Mouse (Mus musculus) intestine, embryonic 16.5 days (tissue): ENCODE data around the gene Car11. TPM values are rescaled to one million over a fixed set of nuclear protein-coding genes. Genes with fewer than 3 reads are reported as not detected.

Experiments used
- ATAC-seq: fragments of 200-750 bp; cut with Nextera tagmentation; 2 replicates; pipeline ENCODE4 v1.8.0; 2017; ENCODE audit warnings: moderate TSS enrichment, moderate library complexity
- H3K27ac ChIP-seq: fragments of 300-500 bp; sonication (generic); 2 replicates; pipeline ENCODE4 v1.5.1; 2014; ENCODE audit warnings: mild to moderate bottlenecking, low read length
- H3K27me3 ChIP-seq: fragments of 300-500 bp; sonication (generic); replicated peaks from 2 replicates; pipeline ENCODE4 v1.6.1; 2014; ENCODE audit warnings: low read length, control low read depth, mixed read lengths; ENCODE audit not compliant: control insufficient read depth, insufficient read depth
- H3K36me3 ChIP-seq: fragments of 300-500 bp; sonication (generic); 2 replicates; pipeline ENCODE4 v1.6.1; 2014; ENCODE audit warnings: low read length, control low read depth; ENCODE audit not compliant: control insufficient read depth, insufficient read depth
- H3K4me1 ChIP-seq: fragments of 300-500 bp; sonication (generic); 2 replicates; pipeline ENCODE4 v1.6.1; 2014; ENCODE audit warnings: low read length, control low read depth, mixed read lengths; ENCODE audit not compliant: control insufficient read depth, insufficient read depth
- H3K4me2 ChIP-seq: fragments of 300-500 bp; sonication (generic); 2 replicates; pipeline ENCODE4 v1.6.1; 2014; ENCODE audit warnings: low read depth, low read length, control low read depth
- H3K4me3 ChIP-seq: fragments of 300-500 bp; sonication (generic); 2 replicates; pipeline ENCODE4 v1.5.1; 2014; ENCODE audit warnings: mild to moderate bottlenecking, low read length
- H3K9ac ChIP-seq: fragments of 300-500 bp; sonication (generic); 2 replicates; pipeline ENCODE4 v1.6.1; 2014; ENCODE audit warnings: low read depth, low read length
- H3K9me3 ChIP-seq: fragments of 300-500 bp; sonication (generic); 2 replicates; pipeline ENCODE4 v1.6.1; 2016; ENCODE audit warnings: low read length, control low read depth; ENCODE audit not compliant: control insufficient read depth
- WGBS: fragments of 180-500 bp; shearing (Covaris S2); extraction: QIAGEN DNeasy Blood & Tissue Kit; methylation state at CpG from one replicate; pipeline ENCODE4 v1.1.7; 2014; 5-methylcytosine and 5-hydroxymethylcytosine counted together
- polyA plus RNA-seq: library from polyadenylated mRNA; unstranded; fragments of >200 nt; fragmentation: Nextera tagmentation; extraction: Ambion mirVana; gene quantifications from 2 replicates; pipeline ENCODE4 v1.2.1, GENCODE M21; 2015

The Car11 gene
- polyA plus RNA-seq, 1 experiment from 2014 or later: 5.3 TPM

DNA sequence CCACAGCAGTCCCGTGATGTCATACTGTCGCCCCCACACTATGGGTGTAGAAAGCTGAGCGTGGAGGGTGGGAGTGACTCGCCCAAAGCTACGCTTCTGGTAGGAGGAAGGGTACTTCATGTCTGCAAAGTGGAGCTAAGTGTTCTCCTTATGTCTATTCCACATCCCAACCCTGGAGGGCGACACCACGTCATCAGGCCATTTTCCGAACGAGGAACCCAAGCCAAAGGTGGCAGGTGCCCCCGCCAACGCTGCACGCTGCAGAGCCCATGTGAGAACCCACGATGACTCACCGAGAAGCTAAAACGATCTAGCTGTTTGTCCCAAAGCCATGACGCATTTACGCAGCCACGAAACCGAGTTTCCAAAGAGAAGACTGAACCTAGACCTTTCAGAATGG, 42.7 kb downstream of the Car11 start:
- 33% methylated on average over 19 of the region's 19 CpGs for WGBS

DNA sequence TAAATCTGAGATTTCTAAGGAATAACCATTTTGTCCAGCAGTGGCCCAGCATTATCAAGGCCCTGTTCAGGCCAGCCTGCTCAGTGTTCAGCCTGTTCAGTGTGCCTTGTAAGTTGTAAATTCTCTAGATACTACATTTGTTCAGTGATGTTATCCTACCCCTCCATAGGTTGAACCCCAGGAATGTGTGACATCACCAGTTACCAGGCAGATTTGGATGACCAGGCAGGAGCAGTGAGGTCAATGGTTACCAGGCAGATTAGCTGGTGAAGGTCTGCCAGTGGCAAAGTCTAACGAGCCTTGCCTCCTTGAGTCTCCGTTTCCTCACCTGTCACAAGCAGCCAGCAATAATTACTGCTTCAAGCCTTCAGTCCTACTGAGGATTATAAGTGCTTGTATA, 44.7 kb downstream of the Car11 start:
- peak; percentile 75 for ATAC-seq

More for the DNA sequence above, 42.7 kb downstream of the Car11 start:
- no peak for ATAC-seq
- Histone ChIP-seq H3K9me3 (no peaks in the 10 kb centered on the region; the same call in 1 of the 2 replicates), H3K27ac (no peak overlapping the region), H3K36me3 (no peaks in the 10 kb centered on the region), H3K4me3 (peak overlapping the region; percentile 33), H3K27me3 (no peaks in the 10 kb centered on the region), H3K4me1 (0 out of 2 replicates have a peak, but pooled peaks cover 3% of the 10 kb centered on the region), H3K9ac (peak overlapping the region; percentile 40), H3K4me2 (peak overlapping the region; percentile 46)

DNA sequence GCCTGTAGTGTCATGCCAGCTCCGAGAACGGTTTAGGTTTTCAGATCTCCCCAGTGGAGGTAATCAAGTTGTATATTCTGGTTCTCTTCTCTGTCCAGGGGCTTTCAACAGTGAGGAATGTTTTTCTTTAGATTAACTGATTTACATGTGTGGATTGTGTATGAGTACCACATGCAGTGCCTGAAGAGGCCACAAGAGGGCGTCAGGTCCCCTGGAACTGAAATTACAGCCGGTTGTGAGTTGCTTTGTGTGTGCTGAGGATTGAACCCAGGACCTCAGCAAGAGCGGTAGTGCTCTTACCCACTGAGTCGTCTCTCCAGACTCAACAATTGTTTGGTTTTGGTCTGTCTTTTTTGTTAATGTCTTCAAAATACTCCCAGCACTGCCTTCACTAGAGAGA, 46.9 kb downstream of the Car11 start:
- ATAC-seq: no peak
- Histone ChIP-seq H3K27me3 (no peaks in the 10 kb centered on the region), H3K4me2 (no peak overlapping the region), H3K4me1 (peaks cover 15% of the 10 kb centered on the region), H3K36me3 (no peaks in the 10 kb centered on the region), H3K4me3 (no peak overlapping the region), H3K9me3 (no peaks in the 10 kb centered on the region; the same call in 1 of the 2 replicates), H3K9ac (no peak overlapping the region), H3K27ac (no peak overlapping the region)
- 66% methylated on average over 6 of the region's 6 CpGs for WGBS

More for the DNA sequence above, 44.7 kb downstream of the Car11 start:
- peaks cover 5% of the 10 kb centered on the region; the same call in 1 of the 2 replicates for H3K4me1 ChIP-seq
- no peak overlapping the region; the same call in 1 of the 2 replicates for H3K9ac ChIP-seq
- no peak overlapping the region for H3K4me3 ChIP-seq
- WGBS: 34% methylated on average over 2 of the region's 2 CpGs
- no peaks in the 10 kb centered on the region for H3K36me3 ChIP-seq
- no peaks in the 10 kb centered on the region; the same call in 1 of the 2 replicates for H3K9me3 ChIP-seq
- no peak overlapping the region for H3K4me2 ChIP-seq
- H3K27ac ChIP-seq: no peak overlapping the region
- no peaks in the 10 kb centered on the region for H3K27me3 ChIP-seq

- no peak overlapping the region for H3K9ac ChIP-seq
- H3K36me3 ChIP-seq: no peaks in the 10 kb centered on the region
- peaks cover 12% of the 10 kb centered on the region for H3K4me1 ChIP-seq
- no peaks in the 10 kb centered on the region; the same call in 1 of the 2 replicates for H3K9me3 ChIP-seq
- H3K27ac ChIP-seq: no peak overlapping the region
- H3K4me3 ChIP-seq: no peak overlapping the region
- WGBS: 92% methylated on average over 5 of the region's 5 CpGs
- H3K4me2 ChIP-seq: no peak overlapping the region
- no peaks in the 10 kb centered on the region for H3K27me3 ChIP-seq
- ATAC-seq: no peak
These were observed 47.8 kb downstream of the Car11 start for GRCm38 (mm10) chr7:45747450-45747849.

- Histone ChIP-seq H3K36me3 (no peaks in the 10 kb centered on the region), H3K4me1 (peaks cover 12% of the 10 kb centered on the region), H3K4me3 (no peak overlapping the region), H3K4me2 (no peak overlapping the region), H3K9me3 (no peaks in the 10 kb centered on the region; the same call in 1 of the 2 replicates), H3K27ac (no peak overlapping the region), H3K9ac (no peak overlapping the region), H3K27me3 (no peaks in the 10 kb centered on the region)
- no peak for ATAC-seq
- 65% methylated on average over 7 of the region's 7 CpGs for WGBS
These were observed 48.5 kb downstream of the Car11 start for GRCm38 (mm10) chr7:45748110-45748509.

- Histone ChIP-seq H3K4me1 (peaks cover 12% of the 10 kb centered on the region), H3K4me2 (no peak overlapping the region), H3K4me3 (no peak overlapping the region), H3K36me3 (no peaks in the 10 kb centered on the region), H3K9ac (no peak overlapping the region), H3K9me3 (no peaks in the 10 kb centered on the region; the same call in 1 of the 2 replicates), H3K27ac (no peak overlapping the region), H3K27me3 (no peaks in the 10 kb centered on the region)
- WGBS: 37% methylated on average over 10 of the region's 10 CpGs
- ATAC-seq: peak; percentile 39
These were observed 49.8 kb downstream of the Car11 start for GRCm38 (mm10) chr7:45749401-45749800.

DNA sequence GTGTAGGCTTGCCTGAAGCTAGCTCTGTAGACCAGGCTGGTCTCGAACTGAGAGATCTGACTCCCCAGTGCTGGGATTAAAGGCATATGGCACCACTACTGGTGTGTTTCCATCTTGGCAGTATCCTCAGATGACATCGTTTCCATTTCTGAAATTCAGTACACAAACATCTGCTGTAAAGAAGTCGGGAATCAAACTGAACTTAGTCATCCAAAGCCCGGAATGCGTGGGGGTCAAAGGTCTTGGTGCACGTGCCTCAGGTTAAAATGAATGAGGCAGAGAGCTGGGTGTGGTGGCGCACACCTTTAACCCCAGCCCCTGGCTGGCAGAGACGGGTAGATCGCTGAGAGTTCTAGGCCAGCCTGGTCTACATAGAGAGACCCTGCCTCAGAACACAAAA, 50.5 kb downstream of the Car11 start:
- 51% methylated on average over 9 of the region's 9 CpGs for WGBS
- peaks cover 12% of the 10 kb centered on the region for H3K4me1 ChIP-seq
- H3K27me3 ChIP-seq: no peaks in the 10 kb centered on the region
- H3K4me2 ChIP-seq: no peak overlapping the region
- ATAC-seq: peak; percentile 23; the same call in 1 of the 2 replicates
- no peak overlapping the region for H3K27ac ChIP-seq
- H3K4me3 ChIP-seq: no peak overlapping the region
- no peaks in the 10 kb centered on the region for H3K36me3 ChIP-seq
- H3K9ac ChIP-seq: no peak overlapping the region
- H3K9me3 ChIP-seq: no peaks in the 10 kb centered on the region; the same call in 1 of the 2 replicates

Other genes with a start within 250 kb of the Car11 start
- gene Ftl1, start 240.0 kb upstream of the Car11 start, polyA plus RNA-seq: 7,117 and 7,555 TPM in 2 replicates
- 178 and 185 TPM in 2 replicates for gene Bax, start 232.9 kb upstream of the Car11 start, polyA plus RNA-seq
- 0.78 and 0.93 TPM in 2 replicates for gene Tulp2, start 218.0 kb upstream of the Car11 start, polyA plus RNA-seq
- gene Gm45808, start 213.0 kb upstream of the Car11 start, polyA plus RNA-seq: not detected in 2 replicates
- gene Dhdh, start 211.0 kb upstream of the Car11 start, polyA plus RNA-seq: 1.9 and 2.2 TPM in 2 replicates
- 251 and 266 TPM in 2 replicates for gene Nucb1, start 189.4 kb upstream of the Car11 start, polyA plus RNA-seq
- gene Ppp1r15a, start 173.6 kb upstream of the Car11 start, polyA plus RNA-seq: 17.3 and 19.1 TPM in 2 replicates
- 1.4 and 1.6 TPM in 2 replicates for gene Plekha4, start 173.5 kb upstream of the Car11 start, polyA plus RNA-seq
- 2.9 and 3.3 TPM in 2 replicates for gene Hsd17b14, start 144.9 kb upstream of the Car11 start, polyA plus RNA-seq
- gene Bcat2, start 129.7 kb upstream of the Car11 start, polyA plus RNA-seq: 59.9 and 65.4 TPM in 2 replicates
- 0.23 TPM in 1 of 2 replicates, not detected in the other for gene Fgf21, start 84.4 kb upstream of the Car11 start, polyA plus RNA-seq
- 0.48 and 0.61 TPM in 2 replicates for gene Fut1, start 82.6 kb upstream of the Car11 start, polyA plus RNA-seq
- 0.07 and 0.15 TPM in 2 replicates for gene Izumo1, start 78.0 kb upstream of the Car11 start, polyA plus RNA-seq
- gene Rasip1, start 72.4 kb upstream of the Car11 start, polyA plus RNA-seq: 3.4 and 4.4 TPM in 2 replicates
- gene Mamstr, start 59.9 kb upstream of the Car11 start, polyA plus RNA-seq: 5.0 and 6.3 TPM in 2 replicates
- 18.4 and 21.7 TPM in 2 replicates for gene Fut2, start 33.4 kb upstream of the Car11 start, polyA plus RNA-seq
- 0.34 and 0.53 TPM in 2 replicates for gene Ntn5, start 15.8 kb upstream of the Car11 start, polyA plus RNA-seq
- 1.9 and 2.7 TPM in 2 replicates for gene Sec1, start 5.4 kb upstream of the Car11 start, polyA plus RNA-seq
- gene Dbp, start 5.2 kb downstream of the Car11 start, polyA plus RNA-seq: 2.3 and 3.2 TPM in 2 replicates
- gene Rpl18, start 15.6 kb downstream of the Car11 start, polyA plus RNA-seq: 1,070 and 1,157 TPM in 2 replicates
- gene Sphk2, start 18.2 kb downstream of the Car11 start, polyA plus RNA-seq: 55.6 and 59.2 TPM in 2 replicates
- gene Fam83e, start 21.4 kb downstream of the Car11 start, polyA plus RNA-seq: 30.9 and 34.2 TPM in 2 replicates
- 0.86 and 1.0 TPM in 2 replicates for gene Spaca4, start 26.0 kb downstream of the Car11 start, polyA plus RNA-seq
- 0.47 and 0.51 TPM in 2 replicates for gene Lmtk3, start 83.9 kb downstream of the Car11 start, polyA plus RNA-seq
- gene Sult2b1, start 84.8 kb downstream of the Car11 start, polyA plus RNA-seq: 3.9 and 4.8 TPM in 2 replicates
- gene Cyth2, start 114.7 kb downstream of the Car11 start, polyA plus RNA-seq: 77.1 and 78.2 TPM in 2 replicates
- gene Kcnj14, start 124.9 kb downstream of the Car11 start, polyA plus RNA-seq: 0.65 and 0.78 TPM in 2 replicates
- gene Grwd1, start 131.1 kb downstream of the Car11 start, polyA plus RNA-seq: 57.0 and 63.0 TPM in 2 replicates
- gene Kdelr1, start 172.9 kb downstream of the Car11 start, polyA plus RNA-seq: 90.6 and 94.9 TPM in 2 replicates
- 0.31 and 0.39 TPM in 2 replicates for gene Grin2d, start 178.5 kb downstream of the Car11 start, polyA plus RNA-seq
- 0.62 and 0.98 TPM in 2 replicates for gene Syngr4, start 196.9 kb downstream of the Car11 start, polyA plus RNA-seq
- gene Tmem143, start 197.1 kb downstream of the Car11 start, polyA plus RNA-seq: 8.1 TPM in 2 replicates
- gene Emp3, start 221.6 kb downstream of the Car11 start, polyA plus RNA-seq: 128 and 147 TPM in 2 replicates
- gene Ccdc114, start 224.2 kb downstream of the Car11 start, polyA plus RNA-seq: 4.0 and 4.3 TPM in 2 replicates